Mouse (Mus musculus) adrenal gland, postnatal 10 days (tissue): ENCODE measurements at regions not wholly inside any gene's neighbourhood (a gene's known extent, or its start where the extent isn't known, plus 50 kb on each side); places are given as distances from the start of the nearest gene placed in this dataset.

ENCODE experiments used
- DNase-seq: peaks from one replicate; pipeline ENCODE4 v3.0.0; 2021; ENCODE audit warnings: mixed read lengths

DNA sequence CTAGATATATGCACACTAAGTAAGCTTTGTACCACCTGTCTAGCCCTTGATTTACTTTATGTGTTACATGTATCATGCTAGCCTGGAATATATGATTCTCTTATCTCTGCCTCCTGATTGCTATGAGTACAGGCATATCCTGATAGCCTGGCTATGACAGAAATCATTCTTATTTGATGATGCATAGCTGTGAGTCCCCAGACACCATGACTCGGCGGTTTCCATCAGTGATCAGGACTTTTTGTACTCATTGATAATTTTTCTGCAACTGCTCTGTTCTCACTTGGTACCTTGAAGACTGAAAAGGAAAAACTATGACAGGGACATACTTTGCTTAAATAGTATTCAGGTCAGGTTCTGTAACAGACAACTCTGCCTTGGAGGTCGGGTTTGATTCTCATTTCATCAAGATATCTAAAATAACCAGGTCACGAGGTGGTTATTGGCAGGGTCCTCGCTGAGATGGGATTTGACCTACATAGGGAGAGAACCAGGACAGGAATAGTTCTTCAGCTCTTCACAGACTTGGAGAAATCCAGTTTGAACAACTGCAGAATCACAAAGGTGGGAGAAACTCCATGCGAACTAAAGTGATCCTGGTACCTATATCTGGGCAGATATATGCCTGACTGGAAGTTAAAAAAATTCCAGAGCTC, 320.2 kb upstream of the Ubash3b start:
- no peak for DNase-seq

DNA sequence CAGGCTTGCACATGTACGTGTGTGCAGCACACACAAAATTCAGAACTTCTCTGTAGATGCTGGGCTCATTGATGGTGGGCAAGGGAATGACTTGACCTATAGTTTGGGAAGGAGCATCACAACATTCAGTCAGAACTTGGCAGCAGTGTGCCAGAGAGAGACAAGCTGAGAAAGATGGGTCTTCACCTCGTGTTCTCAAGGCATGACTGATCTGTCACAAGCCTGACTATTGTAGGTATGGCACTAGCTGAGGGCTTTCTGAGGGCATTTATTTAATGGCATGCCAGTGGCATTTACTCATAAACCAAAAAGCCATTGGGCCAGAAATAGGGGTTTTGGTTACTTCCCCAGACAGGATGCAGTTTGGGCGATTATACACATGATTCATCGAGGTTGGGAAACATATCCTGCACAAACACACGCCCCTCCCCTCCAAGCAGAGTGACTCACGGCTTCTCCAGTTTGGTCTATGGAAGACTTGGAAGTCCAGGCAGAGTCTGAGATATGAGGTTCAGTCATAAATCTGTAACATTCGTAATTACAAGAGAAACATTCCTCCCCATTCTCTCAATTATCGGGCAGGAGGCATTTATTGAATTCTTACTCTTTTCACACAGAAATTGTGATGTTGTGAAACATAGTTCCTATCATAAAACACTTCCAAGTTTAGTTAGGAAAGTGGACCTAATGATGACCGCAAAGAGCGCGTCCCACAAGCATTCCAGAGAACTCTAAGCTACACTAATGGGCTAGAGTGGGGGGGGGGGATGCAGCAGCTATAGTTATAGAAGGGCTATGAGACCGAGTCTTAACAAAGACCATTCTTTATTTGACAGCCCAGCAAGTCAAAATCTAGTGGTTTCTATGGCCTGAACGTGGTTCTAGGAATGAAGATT, 318.6 kb upstream of the Ubash3b start:
- peak; percentile 46 for DNase-seq

- no peak for DNase-seq
Observed at GRCm38 (mm10) chr9:41479085-41479484, 317.6 kb upstream of the Ubash3b start.

DNA sequence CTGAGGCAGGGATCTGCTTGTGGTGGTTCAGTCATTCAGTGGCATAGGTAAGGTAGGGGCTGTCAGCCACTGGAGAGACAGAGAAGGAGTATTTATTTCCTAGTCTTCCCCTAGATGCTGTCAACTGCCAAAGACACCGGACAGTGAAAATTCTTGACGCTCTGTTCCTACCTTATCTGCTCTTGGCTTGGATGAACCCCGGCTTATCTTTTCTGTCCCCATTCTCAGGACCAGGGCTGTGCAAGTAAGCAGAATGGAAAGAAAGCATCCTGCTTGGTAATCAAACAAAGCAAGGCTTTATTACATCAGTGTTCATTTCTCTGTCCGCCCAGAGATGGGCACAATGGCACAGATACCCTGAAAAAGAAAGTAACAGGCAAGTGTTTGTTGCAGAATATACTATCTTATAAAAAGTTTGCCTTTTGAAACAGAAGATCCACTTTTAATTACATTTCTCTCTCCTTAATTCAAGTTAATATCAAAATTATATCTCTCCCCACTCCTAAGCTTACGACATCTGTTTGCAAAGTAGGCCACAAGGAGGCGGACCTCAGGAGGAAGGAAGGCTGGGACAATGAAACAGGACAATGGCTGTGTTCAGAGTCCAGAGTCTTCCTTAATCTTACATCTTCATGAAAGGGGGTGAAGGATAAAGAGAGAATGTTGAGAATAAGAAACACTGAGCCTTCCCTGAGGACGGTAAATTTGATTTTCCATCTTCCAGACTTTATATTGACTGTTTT, 316.8 kb upstream of the Ubash3b start:
- DNase-seq = no peak

DNA sequence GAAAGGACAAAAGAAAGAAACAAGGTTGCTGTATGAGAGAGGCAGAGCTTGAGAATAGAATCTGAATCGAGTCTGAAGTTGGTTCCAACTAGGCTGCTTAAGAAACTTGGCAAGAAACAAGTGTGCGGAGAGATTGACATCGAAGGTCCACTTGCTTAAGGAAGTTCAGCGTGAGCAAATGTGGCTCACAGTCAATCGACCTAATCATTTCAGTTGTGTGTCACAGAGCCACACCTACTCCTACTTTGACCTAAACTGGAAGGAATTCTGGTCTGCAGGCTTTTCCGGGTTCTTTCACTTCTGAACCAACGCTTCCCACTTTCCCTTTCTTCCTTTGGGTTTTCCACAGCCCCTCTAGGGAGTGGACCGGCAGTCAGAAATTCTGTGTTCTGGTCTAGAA, 313.8 kb upstream of the Ubash3b start:
- DNase-seq = no peak

DNA sequence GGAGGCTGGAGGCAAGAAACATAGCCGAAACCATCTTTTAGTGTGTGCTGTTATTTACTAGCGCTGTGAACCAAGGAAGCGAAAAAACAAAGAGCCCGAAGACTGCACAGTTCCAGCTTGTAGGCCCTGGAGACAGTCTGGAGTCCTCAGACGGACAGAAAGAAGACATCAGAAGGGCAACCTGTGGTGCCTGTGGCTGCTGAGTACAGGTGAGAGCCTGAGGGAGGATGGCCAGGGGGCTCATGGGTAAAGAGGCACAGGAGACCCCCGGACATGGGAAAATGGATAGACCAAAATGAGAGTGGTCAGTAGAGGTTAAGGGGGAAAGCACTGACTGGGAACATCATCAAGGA, 313.4 kb upstream of the Ubash3b start:
- DNase-seq = no peak

DNA sequence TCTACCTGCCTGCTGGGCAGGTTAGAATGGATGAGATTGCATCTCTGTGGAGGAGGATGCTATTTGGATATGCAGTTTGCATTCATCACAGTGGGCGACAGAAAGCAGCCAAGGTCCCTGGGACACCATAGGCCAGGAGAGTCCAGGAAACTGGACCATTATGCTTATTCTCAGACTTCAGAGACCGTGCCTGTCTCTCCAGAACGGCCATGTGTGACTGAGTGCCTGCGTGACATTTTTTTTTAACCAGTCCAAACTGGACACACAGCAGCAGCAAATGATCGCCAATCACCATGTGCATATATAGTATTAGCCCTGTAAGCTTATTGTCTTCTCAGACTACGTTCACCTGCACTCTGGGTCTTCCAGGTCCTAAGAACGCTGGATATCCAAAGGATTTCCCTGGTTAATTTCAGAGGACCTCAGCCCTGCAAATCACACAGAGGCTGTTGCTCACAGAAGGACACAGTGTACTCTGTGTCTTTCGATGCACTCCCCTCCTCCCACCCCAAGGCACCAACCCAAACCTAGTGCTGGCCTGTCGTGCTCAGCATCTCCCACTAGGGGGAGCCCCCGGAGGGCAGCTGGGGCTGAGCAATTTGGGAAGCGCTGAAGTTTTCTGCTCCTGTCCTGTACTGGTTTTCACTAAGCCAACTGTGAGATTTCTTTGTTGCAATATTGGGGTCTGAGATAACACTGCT, 312.9 kb upstream of the Ubash3b start:
- DNase-seq = peak; percentile 95

- DNase-seq = no peak
Observed at GRCm38 (mm10) chr9:41473506-41473905, 312.0 kb upstream of the Ubash3b start.

- no peak for DNase-seq
Observed at GRCm38 (mm10) chr9:41471345-41471744, 309.8 kb upstream of the Ubash3b start.

DNA sequence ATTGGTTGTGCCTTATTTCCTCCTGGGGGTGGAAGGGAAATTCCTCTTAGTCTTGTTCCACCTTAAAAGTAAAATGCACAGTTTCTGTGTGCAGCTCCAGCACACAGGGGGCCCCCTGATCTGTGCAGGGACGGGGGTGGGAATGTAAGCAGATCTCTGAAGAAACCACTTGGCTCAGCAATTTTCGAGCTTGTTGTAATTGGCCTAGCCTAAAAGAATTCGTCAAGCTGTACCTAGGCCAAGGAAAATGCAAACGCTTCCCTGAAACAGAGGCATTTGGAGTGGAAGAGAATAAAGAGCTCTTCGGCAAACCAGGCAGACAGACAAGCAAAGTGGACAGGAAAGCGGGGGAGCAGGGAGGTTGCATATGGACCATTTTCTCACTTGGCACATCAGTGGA, 308.5 kb upstream of the Ubash3b start:
- DNase-seq = no peak

GRCm38 (mm10) chr9:41469414-41469813, 307.9 kb upstream of the Ubash3b start:
- DNase-seq = no peak

- no peak for DNase-seq
Observed at GRCm38 (mm10) chr9:41464057-41464685, 302.7 kb upstream of the Ubash3b start.

GRCm38 (mm10) chr9:41461742-41462141, 300.2 kb upstream of the Ubash3b start:
- peak; percentile 95 for DNase-seq

GRCm38 (mm10) chr9:41460709-41461108, 299.2 kb upstream of the Ubash3b start:
- DNase-seq = no peak

DNA sequence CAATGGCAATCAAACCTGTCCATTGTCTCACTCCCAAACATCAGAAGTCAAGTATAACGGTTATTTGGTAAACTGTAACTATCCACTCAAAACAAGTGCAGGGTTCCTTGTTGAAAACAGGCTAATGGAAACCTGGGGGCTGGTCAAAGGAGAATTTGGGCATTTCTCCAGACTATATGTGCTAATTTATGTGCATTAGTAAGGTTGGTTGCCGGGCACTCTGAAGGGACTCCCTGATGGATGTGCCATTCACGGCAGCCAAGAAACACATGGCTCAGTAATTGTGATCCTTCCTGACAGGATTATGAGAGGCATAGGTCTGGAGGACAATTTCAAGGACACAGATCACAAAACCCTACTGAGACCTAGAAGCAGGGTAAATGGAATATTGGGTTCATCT, 295.5 kb upstream of the Ubash3b start:
- DNase-seq = no peak

GRCm38 (mm10) chr9:41451738-41452137, 290.2 kb upstream of the Ubash3b start:
- DNase-seq = no peak

GRCm38 (mm10) chr9:41449233-41449632, 287.7 kb upstream of the Ubash3b start:
- no peak for DNase-seq

GRCm38 (mm10) chr9:41447902-41448301, 286.4 kb upstream of the Ubash3b start:
- no peak for DNase-seq

DNA sequence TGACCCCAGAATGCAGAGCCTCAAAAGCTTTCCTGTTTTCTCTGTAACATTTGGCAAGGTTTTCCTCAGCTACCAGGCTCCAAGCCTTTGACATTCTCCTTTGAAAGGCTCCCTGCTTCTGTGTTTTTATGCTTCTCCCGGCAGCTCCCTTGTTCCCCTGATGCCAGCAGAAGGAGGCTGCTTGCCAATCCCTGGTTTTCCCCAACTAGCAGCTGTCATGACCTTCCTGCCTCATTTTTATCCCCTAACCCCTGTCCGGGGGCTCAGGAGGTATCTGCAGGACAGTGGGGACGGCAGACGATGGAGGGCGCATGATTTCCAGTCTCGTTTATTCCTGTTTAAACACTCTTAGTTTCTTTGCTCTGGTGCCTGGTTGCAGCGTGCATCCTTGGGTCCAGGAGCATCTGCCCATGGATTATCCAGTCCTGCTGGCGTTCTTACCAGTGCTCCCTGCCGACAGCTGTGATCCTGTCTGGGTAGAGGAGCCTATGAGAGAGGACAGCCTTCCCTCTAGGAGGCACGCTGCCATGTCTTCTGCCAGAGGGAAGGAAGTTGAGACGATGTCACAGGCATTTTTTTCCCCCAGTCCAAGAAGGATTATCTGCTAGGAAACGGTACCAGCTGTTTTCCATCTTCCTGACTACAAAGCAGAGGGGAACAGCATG, 285.8 kb upstream of the Ubash3b start:
- DNase-seq = peak; percentile 32

GRCm38 (mm10) chr9:41446431-41447203, 285.1 kb upstream of the Ubash3b start:
- DNase-seq = no peak

- DNase-seq = no peak
Observed at GRCm38 (mm10) chr9:41442418-41442817, 280.9 kb upstream of the Ubash3b start.
